Mouse (Mus musculus) erythroblast, embryonic 14.5 days (primary cell): ENCODE data around the gene Mrpl38. TPM values are rescaled to one million over a fixed set of nuclear protein-coding genes. Genes with fewer than 3 reads are reported as not detected.

Experiments used
- H3K27me3 ChIP-seq: 2 replicates; pipeline ENCODE4 v1.6.1; 2012; ENCODE audit warnings: inconsistent platforms; ENCODE audit not compliant: control insufficient read depth
- H3K36me3 ChIP-seq: 2 replicates; pipeline ENCODE4 v1.6.1; 2012; ENCODE audit warnings: mild to moderate bottlenecking, inconsistent platforms; ENCODE audit not compliant: control insufficient read depth
- H3K4me1 ChIP-seq: 2 replicates; pipeline ENCODE4 v1.6.1; 2012; ENCODE audit warnings: inconsistent platforms; ENCODE audit not compliant: control insufficient read depth
- H3K4me3 ChIP-seq: replicated peaks from 2 replicates; pipeline ENCODE3; 2012; ENCODE audit warnings: moderate library complexity, mild to moderate bottlenecking, inconsistent platforms
- H3K9me3 ChIP-seq: 2 replicates; pipeline ENCODE4 v1.6.1; 2012; ENCODE audit warnings: low read length, inconsistent platforms, mixed read lengths; ENCODE audit not compliant: control insufficient read depth
- GATA1 ChIP-seq: IDR thresholded peaks from 2 replicates; pipeline ENCODE4 v1.6.1; 2012; ENCODE audit warnings: low read length, inconsistent platforms, mixed read lengths
- TAL1 ChIP-seq: IDR thresholded peaks from 3 replicates; pipeline ENCODE4 v1.6.1; 2012; ENCODE audit warnings: low read length, inconsistent platforms, mixed read lengths
- polyA plus RNA-seq: library from polyadenylated mRNA; stranded (reverse); fragments of >175 nt; gene quantifications from 2 replicates; pipeline ENCODE4 v1.2.3, GENCODE M21; 2012

The Mrpl38 gene
- polyA plus RNA-seq, 1 experiment: 8.4 TPM

DNA sequence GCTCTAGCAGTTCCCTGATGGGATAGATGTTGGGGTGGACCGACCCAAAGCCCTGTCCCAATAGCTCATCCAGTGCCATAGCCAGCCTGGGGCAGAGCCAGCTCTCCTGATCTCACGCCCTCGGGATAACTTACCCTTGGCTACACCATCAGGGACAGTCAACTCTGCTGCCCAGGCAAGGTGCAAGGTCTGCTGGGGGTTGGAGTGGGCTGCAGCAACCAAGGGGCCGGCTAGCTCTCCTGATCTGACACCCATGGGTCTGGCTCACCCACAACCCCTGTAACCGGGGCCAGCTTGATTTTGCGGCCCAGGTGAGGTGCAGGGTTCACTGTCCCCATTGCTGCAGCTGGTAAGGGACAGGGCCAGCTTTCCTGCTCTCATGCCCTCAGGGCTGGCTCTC is 47.1 kb downstream of the Mrpl38 start:
- no peak overlapping the region for H3K4me3 ChIP-seq
- H3K36me3 ChIP-seq: no peaks in the 10 kb centered on the region
- H3K9me3 ChIP-seq: peaks cover 2% of the 10 kb centered on the region
- H3K4me1 ChIP-seq: peaks cover 29% of the 10 kb centered on the region
- no peak for TF ChIP-seq TAL1
- TF ChIP-seq GATA1: no peak
- H3K27me3 ChIP-seq: no peaks in the 10 kb centered on the region

DNA sequence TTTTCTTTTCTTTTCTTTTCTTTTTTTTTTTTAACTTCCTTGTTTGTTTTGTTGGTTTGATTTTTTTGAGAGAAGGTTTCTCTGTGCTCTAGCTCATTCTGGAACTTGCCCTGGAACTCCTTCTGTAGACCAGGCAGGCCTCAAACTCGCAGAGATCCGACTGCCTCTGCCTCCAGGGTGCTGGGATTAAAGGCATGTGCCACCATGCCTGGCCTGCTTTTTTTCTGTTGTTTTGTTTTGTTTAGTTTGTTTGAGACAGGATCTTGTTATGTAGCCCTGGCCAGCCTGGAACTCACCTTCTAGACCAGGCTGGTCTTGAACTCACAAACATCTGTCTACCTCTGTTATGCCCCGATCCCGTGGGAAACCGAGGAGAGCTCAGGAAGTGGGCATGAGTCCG is 49.1 kb downstream of the Mrpl38 start:
- Histone ChIP-seq H3K4me3 (no peak overlapping the region), H3K4me1 (peaks cover 48% of the 10 kb centered on the region)

DNA sequence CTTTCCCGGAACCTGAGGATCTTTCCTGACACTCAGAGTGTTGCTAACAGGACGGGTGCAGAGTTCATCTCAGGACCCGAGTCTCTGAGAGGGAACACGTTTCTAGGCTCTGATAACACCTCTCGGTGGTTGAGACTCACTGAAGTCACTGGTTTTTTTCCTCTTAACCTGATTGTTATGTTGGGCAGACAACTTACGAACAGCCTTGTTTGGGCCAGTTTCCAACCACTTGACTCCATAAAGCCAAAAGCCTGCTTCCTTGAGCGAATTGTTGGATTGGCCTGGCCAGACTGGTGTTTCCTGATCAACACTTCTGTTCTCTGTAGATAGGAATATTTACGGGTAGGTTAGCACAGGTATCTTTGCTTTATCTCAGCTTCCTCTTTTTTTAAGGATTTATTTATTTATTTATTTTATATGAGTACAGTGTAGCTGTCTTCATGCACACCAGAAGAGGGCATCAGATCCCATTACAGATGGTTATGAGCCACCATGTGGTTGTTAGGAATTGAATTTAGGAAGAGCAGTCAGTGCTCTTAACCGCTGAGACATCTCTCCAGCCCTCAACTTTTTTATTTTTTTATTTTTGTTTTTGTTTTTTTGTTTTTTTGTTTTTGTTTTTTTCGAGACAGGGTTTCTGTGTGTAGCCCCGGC is 49.8 kb downstream of the Mrpl38 start:
- TF ChIP-seq GATA1 (no peak), TAL1 (no peak)
- Histone ChIP-seq H3K4me1 (peaks cover 52% of the 10 kb centered on the region), H3K9me3 (no peaks in the 10 kb centered on the region), H3K36me3 (peaks cover 19% of the 10 kb centered on the region), H3K27me3 (no peaks in the 10 kb centered on the region), H3K4me3 (no peak overlapping the region)

More for the DNA sequence above, 49.1 kb downstream of the Mrpl38 start:
- Histone ChIP-seq H3K9me3 (no peaks in the 10 kb centered on the region), H3K36me3 (peaks cover 12% of the 10 kb centered on the region), H3K27me3 (no peaks in the 10 kb centered on the region)
- TF ChIP-seq GATA1: no peak
- no peak for TF ChIP-seq TAL1

- Histone ChIP-seq H3K27me3 (no peaks in the 10 kb centered on the region), H3K4me1 (peaks cover 52% of the 10 kb centered on the region), H3K4me3 (peak overlapping the region; percentile 84), H3K9me3 (no peaks in the 10 kb centered on the region), H3K36me3 (peaks cover 26% of the 10 kb centered on the region)
- no peak for TF ChIP-seq TAL1
- no peak for TF ChIP-seq GATA1
These were observed 50.5 kb downstream of the Mrpl38 start for GRCm38 (mm10) chr11:116088188-116088587.

GRCm38 (mm10) chr11:116087194-116088130 is 51.2 kb downstream of the Mrpl38 start:
- Histone ChIP-seq H3K27me3 (no peaks in the 10 kb centered on the region), H3K36me3 (peaks cover 33% of the 10 kb centered on the region), H3K4me3 (peak overlapping the region; percentile 84), H3K9me3 (no peaks in the 10 kb centered on the region), H3K4me1 (peaks cover 56% of the 10 kb centered on the region)
- TF ChIP-seq GATA1 (no peak), TAL1 (no peak)

DNA sequence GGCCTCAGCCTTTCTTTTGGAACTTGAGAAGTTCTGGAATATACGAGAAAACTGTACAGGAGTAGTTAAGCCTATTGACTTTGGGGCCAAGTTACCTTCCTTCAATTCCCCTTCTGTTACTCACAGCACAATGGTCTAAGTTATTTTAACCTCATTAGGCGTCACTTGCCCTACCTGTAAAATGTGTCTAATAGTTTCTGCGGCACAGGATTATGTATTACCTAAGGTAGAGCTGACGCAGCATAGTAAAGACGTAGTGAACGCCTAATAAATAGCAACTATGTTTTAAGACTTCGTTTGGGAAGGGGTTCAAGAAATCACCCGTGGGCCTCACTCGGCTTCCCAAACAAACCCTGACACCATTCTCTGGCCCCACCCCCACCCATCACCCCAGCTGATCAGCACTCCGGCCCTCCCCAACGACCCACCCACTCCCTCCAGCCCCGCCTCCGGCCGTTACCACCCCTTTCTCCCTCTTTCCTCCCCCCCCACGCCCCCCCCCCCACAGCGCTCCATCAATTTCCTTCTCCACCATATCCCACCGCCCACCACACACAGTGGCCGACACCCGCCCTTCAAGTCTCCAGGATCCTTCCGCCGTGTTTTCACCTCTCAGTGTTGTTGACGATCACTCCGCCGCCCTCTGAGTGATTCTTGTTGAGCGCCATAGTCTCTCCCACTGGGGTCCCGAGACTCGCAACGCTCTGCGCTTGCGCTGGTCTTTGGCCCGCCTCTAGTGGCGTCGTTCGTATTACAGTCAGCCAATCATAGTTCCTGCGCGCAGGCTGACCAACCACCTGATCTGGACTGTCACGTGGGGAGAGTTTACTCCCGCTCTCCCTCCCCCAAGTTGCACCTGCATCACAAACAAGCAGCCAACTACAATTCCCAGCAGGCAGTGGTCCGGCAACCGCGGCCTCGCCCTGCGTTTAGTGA is 52.1 kb downstream of the Mrpl38 start, which contains the start of gene Wbp2:
TSS of gene Wbp2 (minus strand) at position 738 of the 936 bp plus-strand sequence.
- no peak for TF ChIP-seq TAL1
- TF ChIP-seq GATA1: no peak
- H3K4me3 ChIP-seq: peak within 1 kb of the TSS; percentile 84
- peaks cover 42% of the 10 kb centered on the region for H3K36me3 ChIP-seq
- no peaks in the 10 kb centered on the region for H3K27me3 ChIP-seq
- H3K9me3 ChIP-seq: no peaks in the 10 kb centered on the region
- peaks cover 61% of the 10 kb centered on the region for H3K4me1 ChIP-seq

DNA sequence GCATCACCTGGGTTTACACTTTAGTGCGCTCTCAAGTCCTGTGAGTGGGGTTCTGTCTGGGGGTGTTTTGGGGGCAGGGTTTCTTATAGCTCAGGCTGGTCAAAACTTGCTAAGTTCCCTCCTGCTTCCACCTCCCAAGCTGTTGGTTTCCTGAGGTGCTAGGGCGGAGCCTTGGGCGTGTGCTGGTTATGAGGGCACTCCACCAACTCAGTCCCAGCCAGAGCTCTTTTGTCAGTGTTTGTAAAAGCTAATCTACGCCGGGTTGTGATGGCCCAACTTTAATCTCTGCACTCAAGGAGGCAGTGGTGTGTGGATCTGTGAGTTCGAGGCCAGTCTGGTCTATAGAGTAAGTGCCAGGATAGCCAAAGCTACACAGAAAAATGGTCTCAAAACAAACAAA is 54.5 kb downstream of the Mrpl38 start:
- peaks cover 66% of the 10 kb centered on the region for H3K36me3 ChIP-seq

GRCm38 (mm10) chr11:116083096-116083672 is 55.5 kb downstream of the Mrpl38 start:
- Histone ChIP-seq H3K36me3 (peaks cover 76% of the 10 kb centered on the region), H3K9me3 (no peaks in the 10 kb centered on the region), H3K27me3 (no peaks in the 10 kb centered on the region), H3K4me1 (peaks cover 86% of the 10 kb centered on the region), H3K4me3 (no peak overlapping the region)
- TF ChIP-seq TAL1 (no peak), GATA1 (no peak)

More for the DNA sequence above, 54.5 kb downstream of the Mrpl38 start:
- Histone ChIP-seq H3K4me3 (peak overlapping the region; percentile 84), H3K9me3 (no peaks in the 10 kb centered on the region), H3K27me3 (no peaks in the 10 kb centered on the region), H3K4me1 (peaks cover 84% of the 10 kb centered on the region)
- TF ChIP-seq GATA1 (no peak), TAL1 (no peak)

Other genes with a start within 250 kb of the Mrpl38 start
- gene Smim5, start 238.9 kb downstream of the Mrpl38 start, polyA plus RNA-seq: 2.1 and 3.2 TPM in 2 replicates
- gene Smim6, start 226.9 kb downstream of the Mrpl38 start, polyA plus RNA-seq: 0.09 and 0.28 TPM in 2 replicates
- gene Sap30bp, start 205.6 kb downstream of the Mrpl38 start, polyA plus RNA-seq: 3.0 and 3.7 TPM in 2 replicates
- gene Recql5, start 205.4 kb downstream of the Mrpl38 start, polyA plus RNA-seq: 1.4 and 2.3 TPM in 2 replicates
- gene Itgb4, start 164.2 kb downstream of the Mrpl38 start, polyA plus RNA-seq: 0.01 TPM in 1 of 2 replicates, not detected in the other
- gene Galk1, start 126.1 kb downstream of the Mrpl38 start, polyA plus RNA-seq: 1.5 and 1.9 TPM in 2 replicates
- gene H3f3b, start 110.9 kb downstream of the Mrpl38 start, polyA plus RNA-seq: 117 and 150 TPM in 2 replicates
- gene Unk, start 108.5 kb downstream of the Mrpl38 start, polyA plus RNA-seq: 3.6 and 3.8 TPM in 2 replicates
- 14.5 and 18.2 TPM in 2 replicates for gene Unc13d, start 60.9 kb downstream of the Mrpl38 start, polyA plus RNA-seq
- gene Wbp2, start 51.9 kb downstream of the Mrpl38 start, polyA plus RNA-seq: 142 and 153 TPM in 2 replicates
- gene Trim47, start 11.7 kb downstream of the Mrpl38 start, polyA plus RNA-seq: 0.10 and 0.17 TPM in 2 replicates
- 0.04 and 0.08 TPM in 2 replicates for gene Trim65, start 7.7 kb downstream of the Mrpl38 start, polyA plus RNA-seq
- 1.1 and 1.3 TPM in 2 replicates for gene Fbf1, start 29.3 kb upstream of the Mrpl38 start, polyA plus RNA-seq
- 7.6 and 10.2 TPM in 2 replicates for gene Ten1, start 60.0 kb upstream of the Mrpl38 start, polyA plus RNA-seq
- gene Acox1, start 60.2 kb upstream of the Mrpl38 start, polyA plus RNA-seq: 0.10 and 0.11 TPM in 2 replicates
- 0.01 TPM in 2 replicates for gene Evpl, start 99.2 kb upstream of the Mrpl38 start, polyA plus RNA-seq
- 0.78 and 1.9 TPM in 2 replicates for gene Srp68, start 135.3 kb upstream of the Mrpl38 start, polyA plus RNA-seq
- gene Galr2, start 142.1 kb upstream of the Mrpl38 start, polyA plus RNA-seq: not detected in 2 replicates
- 0.84 and 0.94 TPM in 2 replicates for gene Exoc7, start 168.4 kb upstream of the Mrpl38 start, polyA plus RNA-seq
- gene Foxj1, start 196.5 kb upstream of the Mrpl38 start, polyA plus RNA-seq: 0.01 and 0.02 TPM in 2 replicates